Mouse (Mus musculus) right cerebral cortex, postnatal 10 days (tissue): ENCODE results near the gene Hist1h3d.
"Not testable (repeated sequence)": the region's sequence is repeated elsewhere in the genome, so short reads cannot be mapped to it uniquely, and the experiment has no call there.

Source experiments
- DNase-seq, 2 experiments: peaks; one replicate each; pipeline ENCODE4 v3.0.0; 2021; ENCODE audit warnings: low spot score in 2 of 2

The Hist1h3d gene

DNA sequence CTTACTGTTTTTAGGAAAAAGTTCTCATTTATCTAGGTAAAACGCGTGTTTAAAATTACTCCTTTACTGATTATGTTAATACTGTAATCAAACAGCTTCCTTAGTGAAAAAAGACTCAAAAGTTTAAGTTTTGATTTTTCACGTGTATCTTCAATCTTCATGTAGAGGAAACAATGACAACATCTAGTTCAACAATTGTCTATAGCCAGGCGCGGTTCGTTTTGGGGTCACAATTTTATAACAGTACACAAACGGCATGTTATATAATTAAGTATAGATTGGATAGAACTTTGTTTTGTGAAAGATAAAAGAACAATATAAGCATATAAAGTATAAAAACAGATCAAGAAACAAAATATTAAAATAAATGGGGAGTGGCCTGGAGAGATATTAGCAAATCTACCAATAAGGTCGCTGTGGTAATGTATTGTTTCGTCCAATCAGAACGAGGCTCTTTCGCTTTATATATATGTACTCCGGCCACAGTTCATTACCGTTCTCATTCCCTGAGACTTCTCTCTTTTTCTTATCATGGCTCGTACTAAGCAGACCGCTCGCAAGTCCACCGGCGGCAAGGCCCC is at the start of gene Hist1h3d:
Gene Hist1h3d, plus strand, starts transcription at position 493 of the 581 bp plus-strand sequence.
- DNase-seq = peak; percentile 38 to 80

DNA sequence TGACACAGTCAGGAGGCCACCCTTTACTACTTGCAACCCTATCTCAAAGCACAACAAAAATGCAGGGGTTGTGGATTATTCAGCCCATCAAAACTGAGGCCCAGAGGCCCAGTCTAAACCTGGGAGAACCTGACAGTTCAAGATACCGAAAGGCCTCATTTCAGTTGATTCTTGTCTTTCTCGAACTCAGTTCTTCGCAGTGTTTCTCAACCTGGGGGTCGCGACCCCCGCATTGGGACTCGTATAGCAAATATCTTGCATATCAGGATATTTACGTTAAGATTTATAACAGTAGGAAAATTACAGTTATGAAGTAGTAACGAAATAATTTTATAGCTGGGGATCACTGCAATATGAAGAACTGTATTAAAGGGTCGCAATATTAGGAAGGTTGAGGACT is 49.7 kb upstream of the Hist1h3d start:
- peak in 1 of 2 experiments; percentile 37 for DNase-seq

- peak; percentile 90 to 92 for DNase-seq
Observed at GRCm38 (mm10) chr13:23526312-23526711, 49.3 kb upstream of the Hist1h3d start.

GRCm38 (mm10) chr13:23529005-23529404 is 46.6 kb upstream of the Hist1h3d start:
- DNase-seq = no peak

- DNase-seq = no peak
Observed at GRCm38 (mm10) chr13:23529480-23530165, 45.9 kb upstream of the Hist1h3d start.

DNA sequence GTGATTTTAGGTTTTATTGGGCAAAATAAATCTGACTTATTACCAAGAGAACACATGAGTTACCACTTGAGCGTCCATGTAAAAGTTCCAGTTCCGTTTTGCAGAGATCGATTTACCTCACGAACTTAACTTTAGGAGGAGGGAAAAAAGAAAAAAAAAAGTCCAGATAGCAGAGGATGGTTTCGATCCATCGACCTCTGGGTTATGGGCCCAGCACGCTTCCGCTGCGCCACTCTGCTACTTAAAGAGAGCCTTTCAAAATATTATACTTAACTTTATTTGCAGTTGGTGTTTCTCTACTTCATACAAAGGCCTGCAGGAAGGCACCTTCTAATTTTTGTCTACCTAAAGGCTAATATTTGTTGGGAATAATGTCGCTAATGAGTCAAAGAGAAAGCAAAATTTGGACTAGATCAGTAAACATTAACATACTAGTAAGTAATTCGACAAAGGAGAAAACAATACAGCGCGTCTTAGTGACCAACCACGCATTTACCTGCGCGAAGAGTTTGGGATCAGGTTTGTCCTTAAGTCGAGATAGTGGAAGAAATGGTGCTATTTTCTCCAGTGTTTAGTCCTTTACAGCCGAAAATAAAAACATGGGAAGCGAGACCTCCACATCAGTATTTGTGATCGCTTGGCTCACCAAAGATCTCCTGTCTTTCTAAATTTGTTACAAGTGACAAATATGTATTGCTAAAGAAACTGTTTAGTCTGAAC is 45.2 kb upstream of the Hist1h3d start:
- peak; percentile 57 to 69 for DNase-seq

DNA sequence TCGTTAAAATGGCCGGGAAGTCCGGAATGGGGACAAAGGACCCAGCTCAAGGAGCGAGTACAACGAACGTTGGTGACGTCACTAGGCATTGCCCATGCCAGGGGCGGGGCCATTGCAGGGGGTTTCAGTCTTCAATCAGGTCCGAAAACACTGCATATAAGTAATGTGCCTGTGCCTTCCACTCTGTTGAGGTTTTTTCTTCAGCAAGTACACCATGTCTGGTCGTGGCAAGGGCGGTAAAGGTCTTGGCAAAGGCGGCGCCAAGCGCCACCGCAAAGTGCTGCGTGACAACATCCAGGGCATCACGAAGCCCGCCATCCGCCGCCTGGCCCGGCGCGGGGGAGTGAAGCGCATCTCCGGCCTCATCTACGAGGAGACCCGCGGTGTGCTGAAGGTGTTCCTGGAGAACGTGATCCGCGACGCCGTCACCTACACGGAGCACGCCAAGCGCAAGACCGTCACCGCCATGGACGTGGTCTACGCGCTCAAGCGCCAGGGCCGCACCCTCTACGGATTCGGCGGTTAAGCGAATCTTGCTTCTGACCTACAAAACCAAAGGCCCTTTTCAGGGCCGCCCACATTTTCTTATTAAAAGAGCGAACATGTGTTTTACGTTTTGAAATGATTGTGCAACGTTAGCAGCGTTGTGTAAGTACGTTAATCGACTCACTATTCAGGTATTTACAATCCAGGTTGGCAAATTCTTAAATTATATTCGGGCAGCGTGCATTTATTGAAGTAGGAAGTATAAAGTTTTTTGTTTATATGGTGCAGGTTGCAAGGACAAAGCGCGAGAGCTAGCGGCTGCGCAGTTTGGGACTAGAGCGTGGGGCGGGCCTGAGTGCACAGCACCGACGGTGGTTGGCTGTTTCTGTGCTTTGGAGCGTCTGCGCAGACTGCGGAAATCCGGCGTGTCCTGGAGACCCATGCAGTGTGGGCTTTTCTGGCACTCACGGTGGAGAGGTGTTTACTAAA is 44.4 kb upstream of the Hist1h3d start, which contains the start of gene Hist1h4h:
Gene Hist1h4h, plus strand, starts transcription at position 150 of the 975 bp plus-strand sequence.
- DNase-seq = peak; percentile 98

DNA sequence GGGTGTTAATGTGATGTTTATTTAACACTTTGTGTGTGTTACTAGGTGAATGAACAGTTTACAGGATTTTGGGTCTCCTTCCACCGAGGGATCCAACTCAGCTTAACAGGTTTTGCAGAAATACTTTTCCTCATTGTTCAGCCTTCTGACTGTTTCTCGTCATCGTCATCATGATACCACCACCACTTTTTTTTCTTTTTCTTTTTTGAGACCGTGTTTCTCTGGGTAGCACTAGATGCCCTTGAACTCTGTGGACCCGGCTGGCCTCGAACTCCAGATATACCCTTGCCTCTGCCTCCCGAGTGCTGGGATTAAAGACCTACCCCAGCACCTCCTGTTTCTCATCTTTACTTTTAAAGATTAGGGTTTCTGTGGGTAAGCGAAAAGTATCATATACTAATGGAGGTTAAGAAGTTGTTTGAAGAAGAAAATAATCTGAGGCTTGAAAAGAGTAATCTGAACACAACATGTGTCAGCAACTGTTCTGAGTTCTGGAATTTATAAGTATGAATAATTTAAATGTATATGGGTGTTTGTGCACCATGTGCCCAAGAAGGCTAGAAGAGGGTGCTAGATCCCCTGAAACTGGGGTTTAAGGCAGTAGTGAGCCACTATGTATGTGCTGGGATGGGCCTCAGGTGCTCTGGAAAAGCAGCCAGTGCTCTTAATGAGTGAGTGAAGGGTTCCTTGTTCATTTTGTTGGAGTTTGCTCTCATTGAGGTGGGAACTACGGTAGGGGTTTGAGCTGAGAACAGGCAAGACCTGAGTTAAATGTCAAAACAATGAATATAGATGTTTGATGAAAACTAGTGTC is 43.1 kb upstream of the Hist1h3d start:
- DNase-seq = no peak

- peak; percentile 89 to 93 for DNase-seq
Observed at GRCm38 (mm10) chr13:23533560-23534367, 41.8 kb upstream of the Hist1h3d start, which contains the start of gene Hist1h2af. Gene Hist1h2af, plus strand, starts transcription at chr13:23533906.

DNA sequence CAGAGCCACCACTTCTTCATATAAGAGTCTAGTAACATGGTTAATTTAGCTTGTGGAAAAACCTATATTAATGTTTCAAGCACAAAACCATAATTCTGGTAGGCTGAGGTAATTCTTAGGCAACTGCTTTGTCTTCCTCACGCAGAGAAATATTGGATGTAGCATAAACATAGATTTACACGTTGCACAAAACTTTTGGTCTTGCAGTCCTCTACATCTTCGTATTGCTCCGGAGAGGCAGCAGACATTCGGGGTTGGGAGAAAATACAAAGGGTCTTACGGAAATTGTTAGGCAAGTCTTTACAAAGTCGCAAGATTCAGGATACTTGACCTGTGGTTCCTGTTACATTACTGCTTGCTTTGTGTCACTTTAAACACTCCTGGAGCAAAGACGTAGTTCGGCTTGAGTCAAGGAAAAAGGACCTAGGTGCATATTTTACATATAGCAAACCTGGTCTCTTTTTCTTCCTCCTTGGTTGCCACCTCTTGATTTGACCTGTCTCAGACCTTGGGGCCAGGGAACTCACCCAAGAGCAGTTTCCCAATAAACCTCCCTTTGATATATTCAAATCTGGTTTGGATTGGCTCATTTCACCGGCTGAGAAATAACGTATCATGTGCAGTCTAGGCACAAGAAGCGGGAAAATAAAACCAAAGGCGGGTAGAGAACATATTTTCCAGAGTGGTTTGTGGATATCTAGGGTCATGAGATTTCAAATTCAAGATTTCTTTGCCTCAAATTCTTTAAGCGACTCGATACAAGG is 41.0 kb upstream of the Hist1h3d start:
- DNase-seq = peak in 1 of 2 experiments; percentile 48

DNA sequence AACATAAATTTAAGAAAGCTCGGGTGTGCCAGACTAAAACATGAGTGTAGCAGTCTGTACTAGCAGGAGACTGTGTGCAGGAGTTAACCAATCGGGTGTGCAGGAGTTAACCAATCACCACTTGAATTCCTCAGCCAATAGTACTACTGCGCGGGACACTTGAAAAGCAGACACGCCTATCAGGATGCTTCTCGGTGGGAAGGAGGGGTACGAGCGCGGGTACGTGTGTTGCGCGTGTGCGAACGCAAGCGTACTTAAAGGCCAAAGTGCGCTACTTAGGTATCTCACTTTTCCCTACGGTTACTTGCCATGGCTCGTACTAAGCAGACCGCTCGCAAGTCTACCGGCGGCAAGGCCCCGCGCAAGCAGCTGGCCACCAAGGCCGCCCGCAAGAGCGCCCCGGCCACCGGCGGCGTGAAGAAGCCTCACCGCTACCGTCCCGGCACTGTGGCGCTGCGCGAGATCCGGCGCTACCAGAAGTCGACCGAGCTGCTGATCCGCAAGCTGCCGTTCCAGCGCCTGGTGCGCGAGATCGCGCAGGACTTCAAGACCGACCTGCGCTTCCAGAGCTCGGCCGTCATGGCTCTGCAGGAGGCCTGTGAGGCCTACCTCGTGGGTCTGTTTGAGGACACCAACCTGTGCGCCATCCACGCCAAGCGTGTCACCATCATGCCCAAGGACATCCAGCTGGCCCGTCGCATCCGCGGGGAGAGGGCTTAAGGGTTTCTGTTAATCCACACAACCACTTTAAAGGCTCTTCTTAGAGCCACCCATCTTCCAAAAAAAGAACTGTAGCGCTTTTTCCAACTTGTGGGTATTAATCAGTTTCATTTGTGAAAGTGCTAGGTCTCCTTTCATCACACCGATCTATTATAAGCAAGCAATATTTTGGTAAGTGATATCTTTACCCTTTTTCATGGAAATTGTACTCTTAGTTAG is 40.2 kb upstream of the Hist1h3d start, which contains the start of gene Hist1h3g:
Gene Hist1h3g, plus strand, starts transcription at position 286 of the 939 bp plus-strand sequence.
- DNase-seq = peak; percentile 96 to 98

- DNase-seq = no peak
Observed at GRCm38 (mm10) chr13:23536076-23536822, 39.3 kb upstream of the Hist1h3d start.

GRCm38 (mm10) chr13:23537006-23537710 is 38.4 kb upstream of the Hist1h3d start:
- DNase-seq = no peak

- DNase-seq = no peak
Observed at GRCm38 (mm10) chr13:23538249-23538648, 37.3 kb upstream of the Hist1h3d start.

- DNase-seq = not testable (repeated sequence)
Observed at GRCm38 (mm10) chr13:23539821-23540220, 35.7 kb upstream of the Hist1h3d start.

DNA sequence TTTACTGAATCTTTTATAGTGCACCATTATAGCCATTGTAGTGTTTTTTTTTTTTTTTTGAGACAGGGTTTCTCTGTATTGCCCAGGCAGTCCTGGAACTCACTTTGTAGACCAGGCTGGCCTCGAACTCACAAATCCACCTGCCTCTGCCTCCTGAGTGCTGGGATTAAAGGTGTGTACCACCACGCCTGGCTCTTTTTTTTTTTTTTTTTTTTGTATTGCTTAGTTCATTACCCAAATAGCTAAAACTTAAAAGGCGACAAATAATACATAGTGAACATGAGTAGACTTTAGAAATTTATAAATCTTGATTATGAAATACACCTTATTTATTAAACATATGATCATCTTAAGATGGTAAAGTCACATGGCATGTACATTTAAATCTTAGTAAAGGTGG is 34.1 kb upstream of the Hist1h3d start:
- DNase-seq = no peak
